Mouse (Mus musculus) kidney, adult 18-20 months (tissue): ENCODE data around the gene Tmem222.
A peak's percentile ranks its signal among the peaks of the same experiment; 100 is the strongest.

Experiments used
- DNase-seq: peaks from one replicate; pipeline ENCODE4 v3.0.0; 2021

The Tmem222 gene

DNA sequence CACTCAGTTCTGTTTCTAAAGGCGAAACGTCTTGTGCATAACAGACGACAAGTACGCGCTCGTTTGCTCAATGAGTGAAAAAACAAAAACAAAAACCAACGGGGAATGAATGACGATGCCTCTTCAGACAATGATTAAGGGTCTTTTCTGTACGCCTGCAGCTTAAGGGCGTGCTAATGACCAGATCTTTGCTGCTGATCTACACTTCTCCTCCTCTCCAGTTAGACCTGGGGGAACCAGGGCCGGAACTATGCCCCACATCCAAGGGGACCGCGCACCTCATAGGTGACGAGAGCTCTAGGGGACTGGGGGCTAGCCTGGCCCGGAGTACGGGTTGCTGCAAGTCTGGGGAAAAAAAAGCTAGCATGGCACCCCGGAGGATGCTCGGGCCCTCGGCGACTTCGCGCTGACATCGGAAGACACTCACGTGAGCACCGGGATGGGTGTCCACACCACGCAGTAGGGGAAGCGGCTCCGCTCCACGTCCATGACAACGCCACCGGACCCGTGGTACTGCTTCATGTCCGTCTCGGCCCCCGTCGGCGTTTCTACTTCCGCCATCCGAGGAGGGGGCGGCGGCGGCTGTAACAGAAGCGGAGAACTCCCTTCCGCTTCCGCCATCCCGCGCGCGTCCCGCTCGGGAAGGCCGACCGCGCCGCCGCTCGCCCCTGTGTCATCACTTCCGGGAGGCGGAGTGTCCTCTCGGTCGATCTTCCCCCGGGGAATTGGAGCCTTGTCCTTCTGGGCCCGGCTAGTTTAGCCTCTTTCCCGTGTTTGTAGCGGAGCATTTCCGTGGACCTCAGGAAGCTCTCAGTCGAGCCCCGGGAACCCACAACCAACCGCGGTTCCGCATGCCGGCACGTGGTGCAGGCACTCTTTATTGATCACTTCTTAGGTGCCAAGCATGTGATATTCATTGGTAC is at the start of gene Tmem222:
Gene Tmem222, minus strand, starts transcription at position 689 of the 923 bp plus-strand sequence.
- peak; percentile 97 for DNase-seq

GRCm38 (mm10) chr4:133319667-133320066 is 42.1 kb upstream of the Tmem222 start:
- no peak for DNase-seq

- DNase-seq, result no peak
Measured at GRCm38 (mm10) chr4:133315991-133316390, 38.4 kb upstream of the Tmem222 start.

DNA sequence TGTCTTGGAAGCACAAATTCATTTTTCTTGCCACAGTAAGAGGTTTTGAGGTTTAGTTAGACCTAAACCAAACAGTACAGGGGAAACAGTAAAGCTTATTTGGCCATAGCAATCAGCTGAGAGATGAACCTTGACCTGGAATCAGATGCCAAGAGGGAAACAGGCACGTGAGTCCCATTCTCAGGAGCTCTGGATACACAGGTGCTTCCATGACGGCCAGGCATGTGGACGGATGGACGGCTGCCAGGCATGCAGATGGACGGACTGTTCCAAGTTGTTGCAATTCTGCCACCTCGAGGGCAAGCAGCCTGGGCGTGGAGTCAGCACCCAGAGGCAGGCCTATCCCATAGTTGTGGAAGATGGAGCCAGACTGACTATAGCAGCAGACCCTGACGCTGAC is 37.3 kb upstream of the Tmem222 start:
- peak; percentile 91 for DNase-seq

DNA sequence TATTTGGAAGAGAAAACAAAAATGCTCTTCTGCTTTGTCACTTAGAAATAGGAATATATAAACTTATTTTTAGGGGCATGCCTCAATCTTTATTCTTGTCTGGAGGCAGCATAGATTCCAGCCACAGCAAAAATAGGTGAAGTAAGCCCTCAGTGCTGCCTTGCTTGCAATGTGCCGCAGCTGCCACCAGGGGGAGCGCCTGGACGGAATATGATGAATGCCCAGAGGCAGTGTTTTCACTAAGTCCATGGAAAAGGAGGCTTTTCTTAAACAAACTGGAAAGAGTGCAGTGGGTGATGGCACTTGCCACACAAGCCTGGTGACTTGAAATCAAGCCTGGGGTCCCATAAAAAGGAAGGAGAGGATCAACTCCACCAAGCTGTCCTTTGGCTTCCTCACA is 32.4 kb upstream of the Tmem222 start:
- DNase-seq, result peak; percentile 86

DNA sequence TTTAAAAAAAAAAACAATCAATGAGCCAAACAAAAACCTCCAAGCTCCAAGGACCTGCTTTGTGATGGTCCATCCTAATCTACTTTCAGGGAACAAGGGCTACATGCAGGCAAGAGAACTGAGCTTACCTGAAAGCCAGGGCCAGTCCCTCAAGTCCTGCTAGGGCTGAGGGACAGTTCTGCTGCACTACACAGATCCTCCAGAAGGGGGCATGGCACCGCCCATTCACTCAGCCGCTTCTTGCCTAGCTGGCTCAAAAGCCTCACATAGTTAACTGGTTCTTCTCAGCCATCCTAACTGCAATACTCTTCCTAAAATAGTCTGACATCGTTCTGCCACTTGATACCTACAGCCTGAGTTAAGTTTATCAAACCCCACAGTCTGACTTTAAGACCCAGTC is 29.7 kb upstream of the Tmem222 start:
- DNase-seq, result peak; percentile 72

GRCm38 (mm10) chr4:133305825-133306224 is 28.2 kb upstream of the Tmem222 start:
- no peak for DNase-seq

DNA sequence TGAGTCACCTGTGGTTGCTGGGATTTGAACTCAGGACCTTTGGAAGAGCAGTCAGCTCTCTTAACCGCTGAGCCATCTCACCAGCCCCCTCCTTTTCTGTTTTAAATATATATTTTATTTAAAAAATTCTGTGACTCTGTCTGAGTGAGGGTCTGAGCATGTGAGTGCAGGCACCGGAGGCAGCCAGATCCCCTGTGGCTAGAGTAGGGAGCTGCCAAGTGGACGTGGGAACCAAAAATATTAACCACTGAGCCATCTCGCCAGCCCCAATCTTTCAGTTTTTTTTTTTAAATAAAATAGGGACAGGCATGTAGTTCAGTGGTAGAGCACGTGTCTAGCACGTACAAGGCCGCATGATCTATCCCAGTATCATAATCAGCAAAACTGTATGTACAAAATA is 27.2 kb upstream of the Tmem222 start:
- DNase-seq, result no peak

DNA sequence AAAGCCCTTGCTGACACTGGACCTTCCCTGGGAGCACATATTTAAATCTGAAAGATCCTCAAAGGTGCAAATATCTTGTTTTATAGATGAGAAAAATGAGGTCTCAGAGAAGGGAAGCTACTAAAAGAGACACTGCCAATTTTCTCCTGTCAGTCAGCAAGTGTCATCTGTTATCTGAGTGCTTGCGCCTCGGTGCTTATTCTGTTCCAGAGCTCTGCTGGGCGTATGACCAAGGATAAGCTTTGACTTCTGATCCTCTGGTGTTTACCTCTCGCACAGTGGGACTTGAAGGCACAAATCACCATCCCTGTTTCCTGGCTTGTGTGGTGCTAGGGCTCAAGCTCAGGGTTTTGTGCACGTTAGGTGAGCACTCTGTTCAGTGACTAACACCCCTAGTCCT is 25.1 kb upstream of the Tmem222 start:
- DNase-seq, result no peak

DNA sequence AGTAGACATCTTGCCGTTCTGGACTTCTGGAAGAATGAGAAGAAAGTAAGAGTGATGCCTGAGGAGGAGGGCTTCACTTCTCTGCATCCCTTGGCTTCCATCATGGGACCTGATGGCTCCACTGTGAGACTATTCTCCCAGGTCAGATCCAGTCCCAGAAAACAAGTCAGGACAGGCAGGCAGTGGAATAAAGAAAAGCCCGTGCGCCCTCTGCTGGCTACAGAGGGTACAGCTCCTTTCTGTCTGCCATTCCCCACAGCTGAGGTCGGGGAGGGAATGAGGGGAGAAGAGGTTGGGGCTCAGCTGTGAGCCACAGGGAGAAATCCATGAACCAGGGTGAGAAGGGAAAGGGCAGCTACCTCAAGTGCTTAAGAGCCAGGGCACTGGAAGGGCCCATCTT is 24.2 kb upstream of the Tmem222 start:
- peak; percentile 81 for DNase-seq

DNA sequence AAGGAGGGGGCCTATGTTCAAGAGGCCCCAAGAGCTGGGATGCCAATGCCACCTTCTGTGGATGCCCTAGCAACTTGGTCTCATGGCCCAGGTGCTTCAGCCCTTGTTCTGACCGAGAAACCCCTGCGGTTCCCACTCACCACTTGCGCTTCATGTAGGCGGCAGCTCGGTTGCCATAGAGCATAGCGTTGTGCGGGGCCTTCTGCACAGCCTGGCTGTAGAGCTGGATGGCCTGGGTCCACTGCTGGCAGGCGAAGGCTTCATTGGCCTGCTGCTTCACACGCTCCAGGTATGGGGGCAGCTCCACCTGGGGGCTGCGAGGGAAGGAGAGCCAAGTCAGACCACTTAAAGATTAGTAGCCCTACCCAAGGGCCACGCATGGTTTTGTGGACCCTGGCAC is 22.8 kb upstream of the Tmem222 start:
- DNase-seq, result no peak

DNA sequence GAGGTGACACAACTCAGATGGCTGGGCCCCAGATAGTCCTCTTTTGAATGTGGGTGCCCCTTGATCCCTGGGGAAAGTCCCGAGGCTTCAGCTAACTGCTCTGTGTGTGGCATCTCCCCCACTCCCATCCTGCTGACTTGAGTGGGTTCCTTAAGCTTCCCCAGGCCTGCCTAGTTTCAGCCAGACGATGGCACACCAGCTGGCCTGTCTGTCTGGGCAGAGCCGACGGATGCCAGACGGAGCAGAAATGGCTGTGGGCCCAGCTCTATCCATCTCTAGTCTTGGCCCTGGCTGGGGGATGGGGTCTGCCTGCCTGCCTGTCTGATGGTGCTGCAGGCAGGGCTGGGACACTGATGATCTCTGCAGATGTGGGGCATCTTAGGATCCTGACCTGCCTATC is 22.1 kb upstream of the Tmem222 start:
- DNase-seq, result no peak

GRCm38 (mm10) chr4:133298516-133299365 is 21.1 kb upstream of the Tmem222 start:
- DNase-seq, result no peak

DNA sequence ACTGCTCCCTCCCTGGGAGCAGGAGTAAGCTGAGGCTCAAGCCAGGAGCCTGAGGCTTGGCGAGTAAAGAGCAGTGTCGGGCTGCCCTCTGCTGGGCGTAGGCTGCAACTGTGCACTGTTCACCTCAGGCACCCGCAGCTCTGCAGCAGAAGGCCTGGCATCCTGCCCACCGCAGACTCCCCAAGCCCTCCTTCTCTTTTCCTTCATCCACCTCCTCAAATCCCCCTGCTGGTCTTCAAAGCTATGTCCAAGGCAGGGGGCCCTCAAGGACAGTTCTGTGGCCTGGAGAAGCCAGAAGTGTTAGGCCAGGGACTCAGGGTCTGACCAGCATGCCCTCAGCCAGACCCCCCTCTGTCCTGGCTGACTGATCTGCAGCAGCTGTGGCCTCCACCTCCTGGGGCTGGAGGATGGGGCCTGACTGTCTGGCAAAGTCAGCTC is 20.2 kb upstream of the Tmem222 start:
- peak; percentile 74 for DNase-seq

GRCm38 (mm10) chr4:133297360-133297759 is 19.8 kb upstream of the Tmem222 start:
- no peak for DNase-seq

DNA sequence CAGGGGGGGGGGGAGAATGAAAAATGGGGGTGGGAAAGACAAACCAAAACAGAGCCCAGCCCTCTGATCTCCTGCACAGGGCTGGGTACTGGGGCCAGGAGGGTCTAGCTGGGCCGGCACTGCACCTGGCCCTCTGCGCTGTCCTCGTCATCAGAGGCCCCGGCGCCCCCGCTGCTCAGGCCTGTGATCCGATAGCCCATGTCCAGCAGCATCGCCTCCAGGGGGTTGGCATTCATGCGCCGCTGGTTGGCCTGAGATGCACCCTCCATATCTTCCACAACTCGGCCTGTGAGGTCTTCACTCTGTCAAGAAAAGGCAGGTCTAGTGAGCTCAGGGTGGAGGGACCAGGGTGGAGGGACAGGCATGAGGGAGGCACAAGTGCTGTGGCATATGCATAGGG is 16.5 kb upstream of the Tmem222 start:
- DNase-seq, result no peak

GRCm38 (mm10) chr4:133292901-133293843 is 15.6 kb upstream of the Tmem222 start:
- DNase-seq, result no peak

DNA sequence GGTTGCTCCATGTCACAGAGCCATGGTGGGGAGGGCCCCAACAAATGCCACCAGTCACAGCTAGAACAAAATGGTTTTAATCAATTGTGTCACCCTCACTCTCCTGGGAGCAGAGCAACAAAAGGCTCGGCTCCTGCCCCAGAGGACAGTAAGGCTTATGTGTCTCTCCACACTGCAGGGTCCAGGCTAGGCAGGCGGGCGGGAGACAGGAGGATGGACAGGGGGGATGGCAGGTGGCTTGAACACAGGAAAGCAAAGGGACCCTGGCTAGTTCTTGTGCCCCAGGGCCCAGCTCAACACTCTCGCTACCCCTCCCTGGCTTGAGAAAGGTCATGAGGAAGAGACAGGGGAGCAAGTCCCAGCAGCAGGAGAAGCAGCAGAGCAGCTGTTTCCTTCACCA is 14.8 kb upstream of the Tmem222 start:
- no peak for DNase-seq

- DNase-seq, result no peak
Measured at GRCm38 (mm10) chr4:133291255-133291654, 13.7 kb upstream of the Tmem222 start.

DNA sequence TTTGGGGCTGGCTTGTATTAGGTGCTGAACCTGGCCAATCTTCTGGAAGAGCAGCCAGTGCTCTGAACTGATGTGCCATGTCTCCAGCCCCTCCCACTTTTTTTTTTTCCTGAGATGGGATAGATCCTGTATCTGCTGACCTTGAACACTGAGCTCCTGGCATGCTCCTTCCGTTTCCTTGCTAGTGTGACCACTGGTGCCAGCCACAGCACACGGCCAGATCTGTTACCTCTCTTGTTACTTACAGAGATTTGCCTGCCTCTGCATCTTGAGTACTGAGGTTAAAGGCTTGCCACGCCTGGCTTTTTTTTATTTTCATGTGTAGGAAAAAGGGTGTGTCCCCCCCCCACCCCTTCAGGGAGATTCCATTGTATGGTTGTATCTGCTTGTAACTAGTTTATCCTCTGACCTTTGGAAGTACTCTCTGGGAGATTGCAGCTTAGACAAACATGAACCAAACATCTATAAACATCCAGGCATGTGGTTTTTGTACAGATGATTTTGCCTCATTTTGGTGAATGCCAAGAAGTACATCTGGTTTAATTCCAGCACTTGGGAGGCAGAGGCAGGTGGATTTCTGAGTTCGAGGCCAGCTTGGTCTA is 9.0 kb upstream of the Tmem222 start:
- DNase-seq, result no peak

DNA sequence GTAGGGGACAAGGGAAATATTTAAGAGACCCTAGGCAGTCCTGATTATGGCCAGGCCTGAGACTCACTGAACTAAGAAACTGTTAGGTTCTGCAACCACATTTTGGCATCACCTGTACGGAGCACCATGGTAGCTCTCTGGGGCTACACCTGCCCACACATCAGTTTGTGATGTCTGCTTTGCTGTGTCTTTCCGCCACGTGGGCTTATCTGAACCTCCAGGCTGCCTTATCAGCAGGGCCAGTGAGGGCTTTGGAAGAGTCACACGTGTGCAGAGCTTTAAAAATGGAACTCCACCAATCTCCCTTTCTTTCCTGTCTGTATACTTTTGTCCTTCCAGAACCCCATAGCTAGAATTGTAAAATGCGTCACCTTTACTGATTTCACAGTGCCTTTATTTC is 8.4 kb upstream of the Tmem222 start:
- DNase-seq, result no peak

- DNase-seq, result no peak
Measured at GRCm38 (mm10) chr4:133285299-133285698, 7.7 kb upstream of the Tmem222 start.
